Mouse (Mus musculus): ENCODE data around the gene Bcl11b. TPM values are rescaled to one million over a fixed set of nuclear protein-coding genes. Genes with fewer than 3 reads are reported as not detected.

Bcl11b gene
- total RNA-seq, 2 experiments from 2014 or later: 0.38 to 1.3 TPM

- no peak for ATAC-seq (replicated peaks; ENCODE audit: low FRiP score, poor library complexity, severe bottlenecking)
These were observed 3.4 kb downstream of the Bcl11b start for GRCm38 (mm10) chr12:107999751-108000714.

GRCm38 (mm10) chr12:107998746-107999145 lies 4.7 kb downstream of the Bcl11b start:
- ATAC-seq (replicated peaks; ENCODE audit: low FRiP score, poor library complexity, severe bottlenecking): no peak

GRCm38 (mm10) chr12:107997901-107998300 lies 5.5 kb downstream of the Bcl11b start:
- no peak for ATAC-seq (replicated peaks; ENCODE audit: low FRiP score, poor library complexity, severe bottlenecking)

- no peak for ATAC-seq (replicated peaks; ENCODE audit: low FRiP score, poor library complexity, severe bottlenecking)
These were observed 6.2 kb downstream of the Bcl11b start for GRCm38 (mm10) chr12:107997241-107997640.

GRCm38 (mm10) chr12:107996773-107997172 lies 6.6 kb downstream of the Bcl11b start:
- no peak for ATAC-seq (replicated peaks; ENCODE audit: low FRiP score, poor library complexity, severe bottlenecking)

- ATAC-seq (replicated peaks; ENCODE audit: low FRiP score, poor library complexity, severe bottlenecking): no peak
These were observed 7.2 kb downstream of the Bcl11b start for GRCm38 (mm10) chr12:107996216-107996615.

- ATAC-seq (replicated peaks; ENCODE audit: low FRiP score, poor library complexity, severe bottlenecking): no peak
These were observed 9.0 kb downstream of the Bcl11b start for GRCm38 (mm10) chr12:107994421-107994820.

GRCm38 (mm10) chr12:107993029-107993428 lies 10.4 kb downstream of the Bcl11b start:
- ATAC-seq (replicated peaks; ENCODE audit: low FRiP score, poor library complexity, severe bottlenecking): no peak

- ATAC-seq (replicated peaks; ENCODE audit: low FRiP score, poor library complexity, severe bottlenecking): no peak
These were observed 12.2 kb downstream of the Bcl11b start for GRCm38 (mm10) chr12:107991191-107991590.

GRCm38 (mm10) chr12:107983211-107983610 lies 20.2 kb downstream of the Bcl11b start:
- ATAC-seq (replicated peaks; ENCODE audit: low FRiP score, poor library complexity, severe bottlenecking): no peak

- no peak for ATAC-seq (replicated peaks; ENCODE audit: low FRiP score, poor library complexity, severe bottlenecking)
These were observed 21.1 kb downstream of the Bcl11b start for GRCm38 (mm10) chr12:107982306-107982705.

- ATAC-seq (replicated peaks; ENCODE audit: low FRiP score, poor library complexity, severe bottlenecking): no peak
These were observed 22.2 kb downstream of the Bcl11b start for GRCm38 (mm10) chr12:107981231-107981630.

GRCm38 (mm10) chr12:107980261-107980961 lies 23.0 kb downstream of the Bcl11b start:
- no peak for ATAC-seq (replicated peaks; ENCODE audit: low FRiP score, poor library complexity, severe bottlenecking)

GRCm38 (mm10) chr12:107979710-107980260 lies 23.6 kb downstream of the Bcl11b start:
- ATAC-seq (replicated peaks; ENCODE audit: low FRiP score, poor library complexity, severe bottlenecking): no peak

GRCm38 (mm10) chr12:107978736-107979255 lies 24.6 kb downstream of the Bcl11b start:
- no peak for ATAC-seq (replicated peaks; ENCODE audit: low FRiP score, poor library complexity, severe bottlenecking)

- ATAC-seq (replicated peaks; ENCODE audit: low FRiP score, poor library complexity, severe bottlenecking): no peak
These were observed 25.3 kb downstream of the Bcl11b start for GRCm38 (mm10) chr12:107978063-107978462.

GRCm38 (mm10) chr12:107977534-107977933 lies 25.9 kb downstream of the Bcl11b start:
- no peak for ATAC-seq (replicated peaks; ENCODE audit: low FRiP score, poor library complexity, severe bottlenecking)

- no peak for ATAC-seq (replicated peaks; ENCODE audit: low FRiP score, poor library complexity, severe bottlenecking)
These were observed 26.3 kb downstream of the Bcl11b start for GRCm38 (mm10) chr12:107977086-107977485.

GRCm38 (mm10) chr12:107976571-107977001 lies 26.8 kb downstream of the Bcl11b start:
- no peak for ATAC-seq (replicated peaks; ENCODE audit: low FRiP score, poor library complexity, severe bottlenecking)

GRCm38 (mm10) chr12:107975897-107976570 lies 27.4 kb downstream of the Bcl11b start:
- ATAC-seq (replicated peaks; ENCODE audit: low FRiP score, poor library complexity, severe bottlenecking): no peak
